Mouse (Mus musculus) kidney, postnatal 0 days (tissue): Measurements from ENCODE around the gene 1700034J05Rik. TPM values are rescaled to one million over a fixed set of nuclear protein-coding genes. Genes with fewer than 3 reads are reported as not detected.
A peak's percentile ranks its signal among the peaks of the same experiment; 100 is the strongest.

Source experiments
- ATAC-seq: fragments of 200-750 bp; cut with Nextera tagmentation; replicated peaks from 2 replicates; pipeline ENCODE4 v1.8.0; 2017; ENCODE audit warnings: low read depth, moderate number of reproducible peaks, moderate TSS enrichment, moderate library complexity; ENCODE audit not compliant: low FRiP score
- DNase-seq: peaks from one replicate; pipeline ENCODE4 v3.0.0-alpha.2; 2016; ENCODE audit warnings: low spot score
- H3K27ac ChIP-seq: fragments of 300-500 bp; sonication (generic); 2 replicates; pipeline ENCODE4 v1.5.1; 2014; ENCODE audit warnings: mild to moderate bottlenecking
- H3K27me3 ChIP-seq: fragments of 300-500 bp; sonication (generic); 2 replicates; pipeline ENCODE4 v1.6.1; 2014; ENCODE audit warnings: low read length, mixed read lengths; ENCODE audit not compliant: insufficient read depth
- H3K36me3 ChIP-seq: fragments of 300-500 bp; sonication (generic); 2 replicates; pipeline ENCODE4 v1.6.1; 2014; ENCODE audit warnings: low read length, mixed read lengths; ENCODE audit not compliant: insufficient read depth
- H3K4me1 ChIP-seq: fragments of 300-500 bp; sonication (generic); replicated peaks from 2 replicates; pipeline ENCODE4 v1.6.1; 2014; ENCODE audit warnings: antibody characterized with exemption, low read length, mixed read lengths; ENCODE audit not compliant: insufficient read depth
- H3K4me2 ChIP-seq: fragments of 300-500 bp; sonication (generic); 2 replicates; pipeline ENCODE4 v1.6.1; 2014; ENCODE audit warnings: mild to moderate bottlenecking, low read length, moderate library complexity, mixed read lengths
- H3K4me3 ChIP-seq: fragments of 300-500 bp; sonication (generic); replicated peaks from 2 replicates; pipeline ENCODE4 v1.5.1; 2014; ENCODE audit warnings: low read depth, low read length
- H3K9ac ChIP-seq: fragments of 300-500 bp; sonication (generic); 2 replicates; pipeline ENCODE4 v1.6.1; 2014; ENCODE audit warnings: low read depth, low read length
- H3K9me3 ChIP-seq: fragments of 300-500 bp; sonication (generic); replicated peaks from 2 replicates; pipeline ENCODE4 v1.6.1; 2016; ENCODE audit warnings: low read length, inconsistent platforms, mixed read lengths
- CTCF ChIP-seq: IDR thresholded peaks from 2 replicates; pipeline ENCODE4 v1.5.1; 2016; ENCODE audit warnings: antibody characterized with exemption, low read depth, mild to moderate bottlenecking, moderate library complexity
- WGBS: fragments of 180-500 bp; shearing (Covaris S2); extraction: QIAGEN DNeasy Blood & Tissue Kit; methylation state at CpG from one replicate; pipeline ENCODE4 v1.1.7; 2014; 5-methylcytosine and 5-hydroxymethylcytosine counted together
- polyA plus RNA-seq: library from polyadenylated mRNA; unstranded; fragments of >200 nt; fragmentation: Nextera tagmentation; extraction: Ambion mirVana; gene quantifications from 2 replicates; pipeline ENCODE4 v1.2.1, GENCODE M21; 2015

The 1700034J05Rik gene
- polyA plus RNA-seq, 1 experiment from 2014 or later = 0.09 TPM

DNA sequence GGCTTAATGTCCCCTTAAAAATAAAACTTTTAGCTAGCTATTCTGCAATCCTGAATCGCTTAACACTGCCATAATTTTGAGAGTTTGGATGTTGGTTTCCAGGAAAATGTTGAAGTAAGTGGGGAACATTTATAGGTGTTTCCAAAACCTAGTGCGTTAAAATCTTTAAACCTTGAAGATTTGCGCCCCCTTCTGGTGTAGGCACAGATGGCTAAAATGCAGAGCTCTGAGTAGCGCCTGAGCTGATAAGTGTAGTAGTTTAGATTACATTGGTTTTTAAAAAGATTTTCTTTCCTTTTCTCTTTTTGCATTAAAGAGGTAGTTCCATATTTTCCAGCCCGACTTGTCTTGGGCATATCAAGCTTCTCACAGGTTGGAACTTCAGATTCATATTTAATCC, 40.0 kb upstream of the 1700034J05Rik start:
- no peak overlapping the region for H3K4me3 ChIP-seq
- no peak overlapping the region for H3K9ac ChIP-seq
- WGBS = 37% methylated on average over 5 of the region's 5 CpGs
- no peaks in the 10 kb centered on the region for H3K27me3 ChIP-seq
- peaks cover 20% of the 10 kb centered on the region; the same call in 1 of the 2 replicates for H3K36me3 ChIP-seq
- H3K4me1 ChIP-seq = no peaks in the 10 kb centered on the region
- peak; percentile 82 for DNase-seq
- no peak overlapping the region for H3K4me2 ChIP-seq
- no peaks in the 10 kb centered on the region for H3K9me3 ChIP-seq
- H3K27ac ChIP-seq = no peak overlapping the region
- ATAC-seq = no peak
- peak; percentile 78 for TF ChIP-seq CTCF

DNA sequence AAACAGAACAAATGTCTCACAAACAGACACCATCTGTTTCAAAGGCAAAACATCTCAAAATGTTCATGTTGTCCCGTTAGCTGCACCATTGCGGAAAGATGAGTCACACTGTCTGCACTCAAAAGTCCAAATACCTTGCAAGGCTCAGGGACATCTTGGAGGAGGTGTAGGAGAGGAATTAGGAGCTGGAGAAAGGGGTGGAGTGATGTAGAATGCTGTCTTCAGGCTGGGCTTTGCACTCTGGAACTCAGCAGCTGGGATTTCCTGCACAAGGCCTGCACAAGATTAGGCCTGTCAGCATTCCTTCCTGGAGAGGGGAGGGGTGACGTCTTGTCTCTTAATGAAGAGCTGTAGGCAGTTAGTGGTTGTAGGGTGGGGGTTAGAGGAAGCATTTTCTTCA, 30.3 kb upstream of the 1700034J05Rik start:
- ATAC-seq = no peak
- Histone ChIP-seq H3K36me3 (0 out of 2 replicates have a peak, but pooled peaks cover 6% of the 10 kb centered on the region), H3K27me3 (no peaks in the 10 kb centered on the region), H3K4me3 (no peak overlapping the region), H3K9me3 (no peaks in the 10 kb centered on the region), H3K27ac (no peak overlapping the region), H3K9ac (no peak overlapping the region), H3K4me2 (no peak overlapping the region), H3K4me1 (0 out of 2 replicates have a peak, but pooled peaks cover 5% of the 10 kb centered on the region)
- no peak for TF ChIP-seq CTCF
- WGBS = 71% methylated on average over 3 of the region's 3 CpGs
- DNase-seq = peak; percentile 28

DNA sequence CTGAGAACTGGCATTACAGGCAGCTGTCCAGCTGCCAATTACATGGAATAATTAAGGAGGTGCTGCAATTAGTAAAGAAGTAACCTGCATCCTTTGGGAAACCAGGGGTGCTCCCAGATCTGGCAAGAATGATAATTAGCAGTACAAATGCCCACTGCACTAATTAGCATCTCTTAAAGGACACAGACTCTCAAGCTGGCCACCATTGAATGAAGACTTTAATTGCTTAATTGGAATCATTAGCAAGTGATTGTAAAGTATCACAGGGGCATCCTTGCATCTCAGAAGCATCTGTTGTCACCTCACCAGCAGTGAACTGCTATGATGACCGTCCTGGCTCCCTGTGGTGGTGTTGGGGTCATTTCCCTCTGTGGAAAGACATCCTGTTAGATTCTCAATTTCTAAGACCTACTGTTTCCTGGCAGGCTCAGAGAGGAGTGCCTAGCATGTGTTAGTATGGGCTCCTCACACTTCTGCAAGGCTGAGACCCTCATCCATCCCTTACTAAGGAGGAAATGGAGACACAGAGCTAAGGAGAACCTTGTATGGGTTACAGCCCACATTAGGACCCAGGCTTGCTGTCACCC, 27.1 kb upstream of the 1700034J05Rik start:
- 0 out of 2 replicates have a peak, but pooled peaks cover 11% of the 10 kb centered on the region for H3K4me1 ChIP-seq
- H3K9ac ChIP-seq = no peak overlapping the region
- no peak overlapping the region for H3K27ac ChIP-seq
- DNase-seq (no peak), ATAC-seq (no peak)
- no peak overlapping the region for H3K4me3 ChIP-seq
- no peaks in the 10 kb centered on the region for H3K27me3 ChIP-seq
- TF ChIP-seq CTCF = no peak
- H3K36me3 ChIP-seq = peaks cover 15% of the 10 kb centered on the region; the same call in 1 of the 2 replicates
- no peaks in the 10 kb centered on the region for H3K9me3 ChIP-seq
- WGBS = 57% methylated on average over 1 of the region's 1 CpGs
- H3K4me2 ChIP-seq = no peak overlapping the region

DNA sequence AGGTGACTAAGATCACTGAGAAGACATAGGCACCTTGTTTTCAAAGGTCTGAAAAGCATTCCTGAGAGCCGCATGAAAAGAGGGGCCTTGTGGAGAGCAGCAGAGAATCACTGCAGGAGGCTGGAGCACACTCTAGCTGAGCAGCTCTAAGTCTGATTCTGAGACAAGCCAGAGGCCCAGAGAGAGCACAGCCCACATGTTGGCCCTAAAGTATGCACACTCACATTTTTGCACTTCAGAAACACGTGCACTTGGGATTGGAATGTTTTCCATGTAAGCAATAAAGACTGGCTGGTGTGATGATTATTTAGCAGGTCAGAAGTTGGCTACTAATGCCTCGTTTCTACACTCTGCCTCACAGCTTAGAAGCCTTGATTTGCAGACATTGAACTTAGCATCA, 25.7 kb upstream of the 1700034J05Rik start:
- H3K4me3 ChIP-seq = no peak overlapping the region

DNA sequence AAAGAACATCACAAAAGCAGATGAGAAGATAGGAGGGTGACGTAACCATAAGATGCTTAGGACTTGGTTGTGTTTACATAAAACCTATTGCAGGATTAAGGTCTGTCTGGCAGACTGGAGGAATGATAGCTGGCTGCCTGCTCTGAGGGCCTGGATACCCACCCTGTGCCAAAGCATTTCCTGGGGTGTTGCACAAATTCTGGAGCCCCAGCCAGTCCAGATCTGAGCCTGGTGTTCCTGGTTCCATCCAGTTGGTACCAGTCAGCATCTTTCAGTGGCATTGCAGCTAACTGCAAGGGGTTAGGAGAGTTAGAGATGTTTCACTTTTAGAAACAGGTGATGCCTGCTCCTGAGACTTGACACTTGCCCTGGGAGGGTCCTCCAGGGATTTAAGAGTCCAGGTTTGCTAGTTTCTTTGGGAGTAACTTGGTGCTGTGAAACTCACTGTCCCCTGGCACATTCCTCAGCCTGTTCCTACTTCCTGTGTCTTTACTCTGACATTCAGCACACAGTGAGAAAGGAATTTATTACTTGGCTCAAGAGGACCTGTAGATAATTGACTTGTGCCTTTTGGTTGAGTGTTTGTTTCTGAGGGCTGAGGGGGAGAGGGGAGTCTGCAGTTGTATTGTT, 25.0 kb upstream of the 1700034J05Rik start:
- DNase-seq (peak; percentile 52), ATAC-seq (peak; percentile 70)
- Histone ChIP-seq H3K27me3 (no peaks in the 10 kb centered on the region), H3K9me3 (no peaks in the 10 kb centered on the region), H3K27ac (peak overlapping the region; percentile 82), H3K36me3 (peaks cover 15% of the 10 kb centered on the region; the same call in 1 of the 2 replicates), H3K4me2 (0 out of 2 replicates have a peak overlapping the region, but pooled peaks have one; percentile 25), H3K4me1 (0 out of 2 replicates have a peak, but pooled peaks cover 11% of the 10 kb centered on the region), H3K4me3 (no peak overlapping the region), H3K9ac (no peak overlapping the region; the same call in 1 of the 2 replicates)
- no peak for TF ChIP-seq CTCF
- WGBS = 65% methylated on average over 1 of the region's 1 CpGs

More for the DNA sequence above, 25.7 kb upstream of the 1700034J05Rik start:
- WGBS = 32% methylated on average over 3 of the region's 3 CpGs
- TF ChIP-seq CTCF = no peak
- peaks cover 15% of the 10 kb centered on the region; the same call in 1 of the 2 replicates for H3K36me3 ChIP-seq
- DNase-seq = peak; percentile 25
- H3K27ac ChIP-seq = peak overlapping the region; percentile 82
- H3K9me3 ChIP-seq = no peaks in the 10 kb centered on the region
- peak overlapping the region; percentile 25; the same call in 1 of the 2 replicates for H3K4me2 ChIP-seq
- no peaks in the 10 kb centered on the region for H3K27me3 ChIP-seq
- H3K4me1 ChIP-seq = 0 out of 2 replicates have a peak, but pooled peaks cover 11% of the 10 kb centered on the region
- no peak overlapping the region; the same call in 1 of the 2 replicates for H3K9ac ChIP-seq
- ATAC-seq = peak; percentile 47; the same call in 1 of the 2 replicates

DNA sequence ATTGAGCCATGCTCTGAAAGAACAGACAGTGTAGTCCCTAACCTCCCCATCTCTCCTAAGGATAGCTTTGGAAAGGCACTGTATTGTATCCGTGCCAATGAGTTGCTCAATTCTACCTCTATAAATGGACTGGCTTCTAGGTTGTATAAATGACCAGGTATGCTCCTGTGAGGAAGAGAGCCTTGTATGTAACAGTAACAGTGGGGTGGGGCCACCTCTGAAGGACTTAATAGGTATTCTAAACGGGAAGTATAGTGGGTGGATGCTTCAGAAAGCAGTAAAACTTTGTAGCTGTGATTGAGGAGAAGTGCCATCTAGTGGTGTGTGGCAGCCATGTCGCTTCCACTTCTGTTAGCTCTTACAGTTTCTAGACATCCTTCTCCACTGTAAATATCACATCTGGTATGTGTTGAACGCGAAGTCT, 24.5 kb upstream of the 1700034J05Rik start:
- Histone ChIP-seq H3K27me3 (no peaks in the 10 kb centered on the region), H3K4me1 (0 out of 2 replicates have a peak, but pooled peaks cover 11% of the 10 kb centered on the region), H3K27ac (peak overlapping the region; percentile 82; the same call in 1 of the 2 replicates), H3K36me3 (peaks cover 15% of the 10 kb centered on the region; the same call in 1 of the 2 replicates), H3K4me3 (no peak overlapping the region), H3K9me3 (no peaks in the 10 kb centered on the region), H3K4me2 (no peak overlapping the region), H3K9ac (no peak overlapping the region)
- TF ChIP-seq CTCF = peak; percentile 71
- WGBS = 51% methylated on average over 5 of the region's 5 CpGs
- DNase-seq = peak; percentile 66
- peak; percentile 19; the same call in 1 of the 2 replicates for ATAC-seq
